Mouse (Mus musculus) E14TG2a.4 (cell line): ENCODE results near the gene Arhgap27.

ENCODE experiments used
- CTCF ChIP-seq: conservative IDR thresholded peaks from 2 replicates; pipeline ENCODE4 v1.5.1; 2014; ENCODE audit warnings: low read length
- NANOG ChIP-seq: IDR thresholded peaks from 2 replicates; pipeline ENCODE4 v1.6.1; 2014; ENCODE audit warnings: borderline replicate concordance, low read length, mixed read lengths

DNA sequence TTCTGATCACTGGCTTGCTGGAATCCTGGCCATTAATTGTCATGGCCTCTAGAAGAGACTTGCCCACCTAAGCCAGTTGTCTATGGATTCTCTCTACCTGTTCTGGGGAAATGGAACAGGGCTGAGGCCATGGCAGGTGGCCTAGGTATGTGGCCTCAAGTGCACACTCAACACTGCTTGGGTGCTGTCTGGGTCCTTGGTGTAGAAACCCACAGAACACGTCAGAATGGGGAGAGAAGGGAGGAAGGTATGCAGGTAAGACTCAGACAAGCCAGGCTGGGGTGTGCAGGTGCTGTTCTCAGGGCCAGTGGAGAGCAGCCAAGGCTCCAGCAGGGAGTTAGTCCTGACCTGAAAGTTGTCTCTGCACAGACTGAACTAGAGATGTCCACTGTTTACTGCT lies 45.5 kb downstream of the Arhgap27 start:
- TF ChIP-seq CTCF (no peak), NANOG (no peak)
